Mouse (Mus musculus) myocyte (in vitro differentiated cells): ENCODE measurements around the gene Lrrc46. TPM values are rescaled to one million over a fixed set of nuclear protein-coding genes. Genes with fewer than 3 reads are reported as not detected.

Source experiments
- H3K27me3 ChIP-seq: one replicate; pipeline ENCODE4 v1.6.1; 2011; ENCODE audit not compliant: control insufficient read depth, insufficient read depth, insufficient read length
- H3K36me3 ChIP-seq: one replicate; pipeline ENCODE4 v1.6.1; 2011; ENCODE audit not compliant: control insufficient read depth, insufficient read depth
- H3K4me2 ChIP-seq: one replicate; pipeline ENCODE4 v1.6.1; 2011; ENCODE audit warnings: low read depth, control low read depth
- H3K4me3 ChIP-seq: one replicate; pipeline ENCODE4 v1.5.1; 2011; ENCODE audit warnings: mild to moderate bottlenecking, control low read depth, moderate library complexity
- H3K79me2 ChIP-seq: one replicate; pipeline ENCODE4 v1.6.1; 2011; ENCODE audit not compliant: control insufficient read depth, insufficient read depth
- H3ac ChIP-seq: one replicate; pipeline ENCODE4 v1.6.1; 2011; ENCODE audit not compliant: control insufficient read depth, insufficient read length
- CEBPB ChIP-seq: IDR thresholded peaks from 2 replicates; pipeline ENCODE4 v1.6.1; 2011; ENCODE audit warnings: mild to moderate bottlenecking, moderate library complexity; ENCODE audit not compliant: poor library complexity, insufficient read depth, severe bottlenecking
- E2F4 ChIP-seq: IDR thresholded peaks from one replicate; pipeline ENCODE4 v1.6.1; 2011; ENCODE audit warnings: mild to moderate bottlenecking, control low read depth, moderate library complexity; ENCODE audit not compliant: insufficient read depth
- MAX ChIP-seq: IDR thresholded peaks from one replicate; pipeline ENCODE4 v1.6.1; 2011; ENCODE audit warnings: low read depth, mild to moderate bottlenecking, control low read depth
- MYOD1 ChIP-seq, 3 experiments: IDR thresholded peaks; one replicate each; pipeline ENCODE4 v1.6.1; 2011; ENCODE audit warnings: control low read depth in 2 of 3, low read depth in 2 of 3, mild to moderate bottlenecking in 2 of 3, moderate library complexity in 1 of 3; ENCODE audit not compliant: insufficient read length in 2 of 3, control insufficient read depth in 1 of 3
- MYOG ChIP-seq, 3 experiments: IDR thresholded peaks; one replicate each; pipeline ENCODE4 v1.6.1; 2011; ENCODE audit warnings: control low read depth in 2 of 3, low read depth in 2 of 3, mild to moderate bottlenecking in 2 of 3; ENCODE audit not compliant: insufficient read length in 2 of 3, control insufficient read depth in 1 of 3, insufficient read depth in 1 of 3
- POLR2A ChIP-seq: IDR thresholded peaks from one replicate; pipeline ENCODE4 v1.6.1; 2011; ENCODE audit warnings: low read depth, mild to moderate bottlenecking, control low read depth, moderate library complexity; ENCODE audit not compliant: insufficient read length
- POLR2AphosphoS2 ChIP-seq: IDR thresholded peaks from one replicate; pipeline ENCODE4 v1.6.1; 2011; ENCODE audit warnings: low read depth, control low read depth; ENCODE audit not compliant: insufficient read length
- REST ChIP-seq: IDR thresholded peaks from one replicate; pipeline ENCODE4 v1.6.1; 2011; ENCODE audit warnings: mild to moderate bottlenecking, control low read depth, moderate library complexity; ENCODE audit not compliant: insufficient read depth, insufficient read length
- SRF ChIP-seq: IDR thresholded peaks from one replicate; pipeline ENCODE4 v1.6.1; 2011; ENCODE audit warnings: low read depth; ENCODE audit not compliant: control insufficient read depth, insufficient read length
- TCF12 ChIP-seq: IDR thresholded peaks from one replicate; pipeline ENCODE4 v1.6.1; 2011; ENCODE audit warnings: mild to moderate bottlenecking, control low read depth; ENCODE audit not compliant: poor library complexity, insufficient read depth, severe bottlenecking
- TCF3 ChIP-seq: IDR thresholded peaks from one replicate; pipeline ENCODE4 v1.6.1; 2011; ENCODE audit warnings: low read depth, control low read depth; ENCODE audit not compliant: insufficient read length
- USF1 ChIP-seq: IDR thresholded peaks from one replicate; pipeline ENCODE4 v1.6.1; 2011; ENCODE audit warnings: low read depth, mild to moderate bottlenecking, control low read depth, moderate library complexity
- polyA plus RNA-seq: library from polyadenylated mRNA; unstranded; fragments of >200 nt; fragmentation: generic; extraction: Trizol; gene quantifications from one replicate; pipeline ENCODE4 v1.2.1, GENCODE M21; 2012; ENCODE audit warnings: missing spikeins

The Lrrc46 gene
- polyA plus RNA-seq, 1 experiment: 1.4 TPM

DNA sequence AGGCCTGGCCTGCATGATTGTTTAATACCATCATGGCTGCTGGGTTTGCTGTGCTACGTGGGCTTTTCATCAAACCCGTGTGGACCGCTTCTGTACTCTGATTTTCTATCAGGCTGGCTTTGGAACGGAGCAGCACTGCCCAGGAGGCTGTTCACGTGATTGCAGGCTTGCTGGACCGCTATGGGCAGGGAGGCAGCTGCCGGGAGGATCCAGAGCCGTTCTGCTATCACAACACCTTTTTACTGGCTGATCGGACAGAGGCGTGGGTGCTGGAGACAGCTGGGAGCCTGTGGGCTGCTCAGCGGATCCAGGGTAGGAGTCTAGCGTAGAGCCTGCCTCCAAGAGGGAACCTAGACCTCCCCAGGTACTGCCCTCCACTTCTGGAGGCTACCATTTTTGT lies 9.2 kb downstream of the Lrrc46 start:
- Histone ChIP-seq H3ac (no peak overlapping the region), H3K4me2 (no peak overlapping the region), H3K79me2 (peaks cover 5% of the 10 kb centered on the region), H3K36me3 (no peaks in the 10 kb centered on the region), H3K27me3 (no peaks in the 10 kb centered on the region), H3K4me3 (no peak overlapping the region)
- no peak for TF ChIP-seq POLR2A
- no peak for TF ChIP-seq SRF

DNA sequence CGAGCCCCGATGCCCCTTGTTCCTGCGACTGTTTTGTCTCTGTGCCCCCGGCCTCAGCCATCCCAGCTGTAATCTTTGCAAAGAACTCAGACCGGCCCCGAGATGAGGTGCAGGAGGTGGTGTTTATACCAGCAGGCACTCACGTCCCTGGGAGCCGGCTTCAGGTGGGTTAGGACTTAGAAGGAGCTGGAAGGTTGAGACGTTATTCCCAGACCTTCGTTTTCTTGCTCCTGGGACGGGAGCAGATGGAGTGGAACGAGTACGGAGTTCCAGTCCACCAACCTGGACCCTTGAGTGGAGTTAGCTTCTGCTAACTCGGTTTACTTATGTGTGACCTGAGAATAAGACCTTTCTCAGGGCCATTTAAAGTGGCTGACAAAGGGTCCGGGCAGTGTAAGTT lies 10.8 kb downstream of the Lrrc46 start:
- Histone ChIP-seq H3K4me3 (peak overlapping the region; percentile 36), H3K27me3 (no peaks in the 10 kb centered on the region), H3K36me3 (no peaks in the 10 kb centered on the region), H3ac (peak overlapping the region; percentile 20), H3K79me2 (peaks cover 5% of the 10 kb centered on the region), H3K4me2 (peak overlapping the region; percentile 96)
- no peak for TF ChIP-seq MYOG (IDR thresholded peaks at IDR 0.05; ENCODE audit: control insufficient read depth in 1 of 3, insufficient read depth in 1 of 3, insufficient read length in 2 of 3, low read depth in 2 of 3)

DNA sequence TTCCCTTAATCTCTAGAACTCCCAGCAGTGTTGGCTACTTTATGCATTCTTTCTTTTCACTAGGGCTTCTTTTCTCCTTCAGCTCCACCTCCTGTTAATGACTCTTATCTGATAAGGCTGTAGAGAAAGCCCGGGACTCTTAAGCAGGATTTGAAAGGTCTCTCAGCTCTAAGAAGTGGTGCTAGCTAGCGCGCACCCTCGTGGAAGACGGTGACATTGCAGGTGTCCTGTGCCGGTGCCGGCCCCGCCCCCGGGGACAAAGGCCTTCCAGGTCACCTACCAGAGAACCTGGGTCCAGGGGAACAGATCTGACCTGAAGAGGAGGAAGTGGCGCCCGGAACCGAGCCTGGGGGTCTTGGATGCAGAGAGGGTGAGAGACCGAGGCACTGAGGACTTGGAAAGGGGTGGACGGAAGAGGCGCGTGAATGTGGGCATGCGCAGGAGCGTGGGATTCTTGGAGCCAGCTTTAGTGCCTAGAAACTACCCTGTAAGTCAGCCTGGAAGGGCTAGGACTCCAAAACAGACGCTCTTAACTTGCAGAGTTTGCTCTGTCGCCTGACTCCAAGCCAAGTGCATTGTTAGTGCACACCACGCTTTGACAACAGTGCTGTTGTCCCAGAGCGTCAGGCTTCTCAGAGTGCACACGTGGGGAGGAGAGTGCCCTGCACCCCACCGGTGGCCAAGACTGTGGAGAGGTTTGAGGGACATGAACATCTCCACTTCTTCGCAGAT lies 11.4 kb downstream of the Lrrc46 start, which contains the start of gene Scrn2:
Gene Scrn2, plus strand, starts transcription at position 253 of the 732 bp plus-strand sequence.
- Histone ChIP-seq H3K4me3 (peak within 1 kb of the TSS; percentile 36), H3K4me2 (peak within 1 kb of the TSS; percentile 96)
- TF ChIP-seq POLR2A: peak; percentile 13
- no peak for TF ChIP-seq CEBPB

DNA sequence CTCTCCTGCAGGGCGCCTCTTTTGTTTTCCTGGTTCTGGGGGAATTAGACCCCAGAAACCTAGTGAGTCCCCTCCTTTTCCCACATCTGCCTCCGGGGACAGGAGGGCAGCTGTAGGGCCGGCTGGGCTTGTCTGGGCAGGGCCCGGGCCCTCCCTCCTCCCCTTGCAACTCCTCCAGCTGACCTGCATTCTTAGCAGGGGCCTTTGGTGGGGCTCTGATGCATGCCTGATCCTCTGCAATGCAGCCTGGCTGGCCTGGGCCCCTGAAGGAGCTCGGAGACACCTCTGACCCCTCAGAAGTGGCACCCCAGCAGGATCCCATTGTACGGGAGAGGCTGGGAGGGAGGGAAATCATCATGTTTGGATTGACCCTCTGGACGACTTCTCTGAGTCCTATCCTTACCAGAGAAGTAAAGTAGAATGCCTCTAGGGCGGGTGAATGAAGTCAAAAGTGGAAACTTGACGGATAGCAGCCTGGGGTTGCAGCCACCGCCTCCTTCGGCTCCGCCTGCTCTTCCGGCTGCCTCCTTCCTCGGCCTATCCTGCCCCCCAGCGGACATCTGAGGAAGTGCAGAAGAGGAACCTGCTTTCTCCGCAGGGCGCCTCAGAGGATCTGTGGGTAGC lies 15.4 kb downstream of the Lrrc46 start:
- Histone ChIP-seq H3K27me3 (no peaks in the 10 kb centered on the region), H3K79me2 (peaks cover 5% of the 10 kb centered on the region), H3K4me2 (peak overlapping the region; percentile 96), H3K36me3 (no peaks in the 10 kb centered on the region), H3K4me3 (peak overlapping the region; percentile 18), H3ac (no peak overlapping the region)
- TF ChIP-seq REST: no peak
- no peak for TF ChIP-seq MAX
- peak in 1 of 3 experiments; percentile 26 for TF ChIP-seq MYOG (IDR thresholded peaks at IDR 0.05; ENCODE audit: control insufficient read depth in 1 of 3, insufficient read depth in 1 of 3, insufficient read length in 2 of 3, low read depth in 2 of 3)
- TF ChIP-seq MYOD1 (IDR thresholded peaks at IDR 0.05; ENCODE audit: control insufficient read depth in 1 of 3, insufficient read length in 2 of 3, low read depth in 2 of 3): no peak
- peak; percentile 32 for TF ChIP-seq POLR2A
- TF ChIP-seq POLR2AphosphoS2: peak; percentile 33

More for the DNA sequence above, 11.4 kb downstream of the Lrrc46 start, which contains the start of gene Scrn2:
- Histone ChIP-seq H3K27me3 (no peaks in the 10 kb centered on the region), H3ac (peak within 1 kb of the TSS; percentile 20), H3K36me3 (no peaks in the 10 kb centered on the region), H3K79me2 (peaks cover 5% of the 10 kb centered on the region)

DNA sequence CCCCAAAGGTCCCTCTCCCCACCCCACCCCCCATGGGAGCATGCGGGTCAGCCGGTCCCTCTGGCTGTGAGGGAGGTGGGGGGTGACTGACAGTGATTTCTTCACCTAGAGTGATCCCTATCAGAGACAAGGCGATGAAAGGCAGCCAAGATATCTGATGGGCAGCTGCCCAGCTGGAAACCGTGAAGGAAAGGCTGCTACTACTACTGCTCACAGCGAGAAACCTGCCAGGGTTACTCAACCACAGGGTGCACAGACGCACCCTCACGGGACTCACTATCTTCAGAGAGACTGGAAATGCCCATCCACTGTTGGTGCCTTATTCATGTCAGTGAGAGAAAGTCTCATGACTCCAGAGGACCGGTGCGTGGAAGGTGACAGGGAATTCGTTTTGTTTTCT lies 16.2 kb downstream of the Lrrc46 start:
- no peak overlapping the region for H3ac ChIP-seq
- no peaks in the 10 kb centered on the region for H3K79me2 ChIP-seq
- TF ChIP-seq MYOD1 (IDR thresholded peaks at IDR 0.05; ENCODE audit: control insufficient read depth in 1 of 3, insufficient read length in 2 of 3, low read depth in 2 of 3) (no peak), MYOG (IDR thresholded peaks at IDR 0.05; ENCODE audit: control insufficient read depth in 1 of 3, insufficient read depth in 1 of 3, insufficient read length in 2 of 3, low read depth in 2 of 3) (no peak), USF1 (no peak), CEBPB (no peak), TCF3 (no peak), MAX (no peak), E2F4 (no peak), POLR2A (no peak), SRF (no peak), POLR2AphosphoS2 (no peak), TCF12 (no peak)
- H3K4me2 ChIP-seq: peak overlapping the region; percentile 96
- H3K36me3 ChIP-seq: no peaks in the 10 kb centered on the region
- H3K4me3 ChIP-seq: no peak overlapping the region
- no peaks in the 10 kb centered on the region for H3K27me3 ChIP-seq
